Mouse (Mus musculus) CH12.LX (cell line): Measurements from ENCODE around the gene Grk5.

Experiments used
- CTCF ChIP-seq, 2 experiments: IDR thresholded peaks in 1 of 2; conservative IDR thresholded peaks in 1 of 2; 2 replicates each; pipeline ENCODE4 v1.5.1; 2011 to 2012; ENCODE audit warnings: low read depth in 2 of 2, low read length in 2 of 2, improper control_type of control experiment in 1 of 2, inconsistent platforms in 1 of 2, mild to moderate bottlenecking in 1 of 2, moderate library complexity in 1 of 2
- ELF1 ChIP-seq: IDR thresholded peaks from 2 replicates; pipeline ENCODE4 v1.6.1; 2014; ENCODE audit warnings: low read depth, mild to moderate bottlenecking, inconsistent platforms, low read length, improper control_type of control experiment
- ETS1 ChIP-seq: conservative IDR thresholded peaks from 2 replicates; pipeline ENCODE4 v1.6.1; 2012; ENCODE audit warnings: low read depth, mild to moderate bottlenecking, inconsistent platforms, low read length, improper control_type of control experiment, moderate library complexity
- GABPA ChIP-seq: IDR thresholded peaks from 2 replicates; pipeline ENCODE4 v1.6.1; 2012; ENCODE audit warnings: low read depth, low read length, improper control_type of control experiment, inconsistent platforms; ENCODE audit not compliant: insufficient replicate concordance
- MAFK ChIP-seq: IDR thresholded peaks from 2 replicates; pipeline ENCODE4 v1.6.1; 2011; ENCODE audit warnings: low read length, improper control_type of control experiment; ENCODE audit not compliant: insufficient replicate concordance
- NELFE ChIP-seq: IDR thresholded peaks from 2 replicates; pipeline ENCODE4 v1.6.1; 2011; ENCODE audit warnings: low read depth, low read length, improper control_type of control experiment
- POLR2A ChIP-seq: IDR thresholded peaks from 2 replicates; pipeline ENCODE4 v1.6.1; 2011; ENCODE audit warnings: low read depth, mild to moderate bottlenecking, improper control_type of control experiment, low read length
- USF2 ChIP-seq: conservative IDR thresholded peaks from 2 replicates; pipeline ENCODE4 v1.6.1; 2011; ENCODE audit warnings: low read depth, low read length, improper control_type of control experiment
- ZMIZ1 ChIP-seq: IDR thresholded peaks from 2 replicates; pipeline ENCODE4 v1.6.1; 2012; ENCODE audit warnings: low read depth, mild to moderate bottlenecking, inconsistent platforms, low read length, improper control_type of control experiment
- ZNF384 ChIP-seq: IDR thresholded peaks from 2 replicates; pipeline ENCODE4 v1.6.1; 2012; ENCODE audit warnings: low read depth, low read length, improper control_type of control experiment, inconsistent platforms

GRCm38 (mm10) chr19:61096776-61097175 is 207.2 kb downstream of the Grk5 start:
- TF ChIP-seq GABPA (no peak), USF2 (no peak), ZNF384 (no peak), ELF1 (no peak), POLR2A (no peak), CTCF (conservative IDR thresholded peaks at IDR 0.05 in 1 of 2, IDR thresholded peaks at IDR 0.05 in 1 of 2; ENCODE audit: low read depth in 2 of 2, low read length in 2 of 2) (no peak), ZMIZ1 (no peak), ETS1 (no peak), MAFK (no peak), NELFE (no peak)
